Mouse (Mus musculus): ENCODE results near the gene Lag3. TPM values are rescaled to one million over a fixed set of nuclear protein-coding genes. Genes with fewer than 3 reads are reported as not detected.

Lag3 gene
- polyA plus RNA-seq, 1 experiment from 2014 or later: 2.9 TPM

DNA sequence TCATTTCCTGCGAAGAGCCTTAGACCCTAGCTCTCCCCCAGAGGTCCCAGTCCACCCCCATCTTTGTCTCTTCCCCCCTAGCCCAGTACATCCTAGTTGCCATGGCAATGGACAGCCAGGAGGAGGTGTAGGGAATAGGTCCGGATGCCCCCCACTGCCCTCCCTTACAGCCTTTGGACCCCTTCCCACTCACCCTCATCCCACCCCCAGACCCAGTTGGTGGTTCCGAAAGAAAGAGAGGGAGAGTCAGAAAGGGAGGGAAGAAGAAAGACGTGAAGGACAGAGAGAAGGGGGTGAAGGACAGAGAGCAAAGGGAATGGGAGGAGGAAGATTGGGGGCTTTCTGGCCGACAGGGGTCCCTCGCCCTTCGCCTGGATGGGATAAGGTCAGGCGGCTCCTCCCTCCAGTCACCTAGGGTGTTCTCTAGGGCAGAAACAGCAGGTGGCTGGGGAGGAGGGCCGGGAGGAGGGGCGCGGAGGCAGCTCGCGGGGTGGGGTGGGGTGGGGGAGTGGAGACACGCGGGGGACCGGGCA lies 48.3 kb downstream of the Lag3 start:
- H3K9me3 ChIP-seq (replicated peaks; ENCODE audit: low read length): no peaks in the 10 kb centered on the region
- no peaks in the 10 kb centered on the region for H3K36me3 ChIP-seq (ENCODE audit: insufficient read depth, low read length)
- peak overlapping the region; percentile 55 for H3K9ac ChIP-seq (ENCODE audit: low read depth, low read length)
- no peak overlapping the region for H3K27ac ChIP-seq
- H3K4me1 ChIP-seq (replicated peaks; ENCODE audit: insufficient read depth, low read length): peaks cover 7% of the 10 kb centered on the region
- 0 out of 2 replicates have a peak, but pooled peaks cover 3% of the 10 kb centered on the region for H3K27me3 ChIP-seq (ENCODE audit: insufficient read depth, low read length)
- peak overlapping the region; percentile 38 for H3K4me3 ChIP-seq (replicated peaks; ENCODE audit: low read depth, low read length)
- WGBS: under 1% methylated on average over 10 of the region's 16 CpGs
- 0 out of 2 replicates have a peak, but pooled peaks have one; percentile 10 for TF ChIP-seq CTCF (IDR thresholded peaks at IDR 0.05; ENCODE audit: low read depth)
- peak; percentile 14; the same call in 1 of the 2 replicates for ATAC-seq (replicated peaks; ENCODE audit: low FRiP score, low read depth)
- peak overlapping the region; percentile 71 for H3K4me2 ChIP-seq (ENCODE audit: low read length)
- peak; percentile 25 for DNase-seq (ENCODE audit: low spot score)

DNA sequence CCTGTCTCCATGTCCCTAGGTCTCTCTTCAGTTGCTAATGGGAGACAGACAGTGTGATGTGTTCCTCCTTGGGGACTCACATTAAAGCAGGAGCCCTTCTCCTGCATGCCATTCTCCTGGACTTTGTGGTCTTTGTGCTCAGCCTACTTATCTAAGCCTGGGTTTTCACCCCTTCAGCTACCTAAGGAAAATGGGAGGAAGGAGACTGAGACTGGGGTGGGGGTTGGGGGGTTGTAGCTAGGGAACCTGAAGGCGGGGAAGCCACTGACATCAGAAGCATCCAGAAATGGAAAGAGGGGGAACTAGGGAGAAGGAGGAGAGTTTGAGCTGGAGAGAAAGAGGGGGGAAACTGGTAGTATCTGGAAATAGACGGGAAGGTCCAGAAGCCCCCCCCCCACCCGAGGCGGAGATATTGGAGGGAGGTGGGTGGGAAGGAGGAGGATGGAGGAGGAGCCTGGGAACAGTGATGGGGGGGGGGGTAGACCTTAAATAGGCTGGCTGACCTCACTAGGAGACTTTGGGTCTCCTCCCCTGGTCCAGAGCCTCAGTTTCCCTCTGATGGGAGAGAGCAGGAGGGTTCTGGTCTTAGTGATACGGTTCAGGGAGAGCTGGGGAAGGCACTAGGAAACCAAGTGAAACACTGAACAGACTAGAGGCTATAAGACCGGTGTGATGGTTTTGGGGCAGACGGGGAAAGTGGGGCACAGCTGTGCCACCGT lies 48.9 kb downstream of the Lag3 start:
- H3K4me1 ChIP-seq (replicated peaks; ENCODE audit: insufficient read depth, low read length): peaks cover 7% of the 10 kb centered on the region
- WGBS: 15% methylated on average over 8 of the region's 8 CpGs
- H3K4me3 ChIP-seq (replicated peaks; ENCODE audit: low read depth, low read length): no peak overlapping the region
- H3K9me3 ChIP-seq (replicated peaks; ENCODE audit: low read length): no peaks in the 10 kb centered on the region
- no peak overlapping the region for H3K9ac ChIP-seq (ENCODE audit: low read depth, low read length)
- ATAC-seq (replicated peaks; ENCODE audit: low FRiP score, low read depth) (no peak), DNase-seq (ENCODE audit: low spot score) (peak; percentile 2)
- H3K27me3 ChIP-seq (ENCODE audit: insufficient read depth, low read length): 0 out of 2 replicates have a peak, but pooled peaks cover 3% of the 10 kb centered on the region
- H3K36me3 ChIP-seq (ENCODE audit: insufficient read depth, low read length): no peaks in the 10 kb centered on the region
- no peak overlapping the region for H3K27ac ChIP-seq
- TF ChIP-seq CTCF (IDR thresholded peaks at IDR 0.05; ENCODE audit: low read depth): no peak
- H3K4me2 ChIP-seq (ENCODE audit: low read length): peak overlapping the region; percentile 71

DNA sequence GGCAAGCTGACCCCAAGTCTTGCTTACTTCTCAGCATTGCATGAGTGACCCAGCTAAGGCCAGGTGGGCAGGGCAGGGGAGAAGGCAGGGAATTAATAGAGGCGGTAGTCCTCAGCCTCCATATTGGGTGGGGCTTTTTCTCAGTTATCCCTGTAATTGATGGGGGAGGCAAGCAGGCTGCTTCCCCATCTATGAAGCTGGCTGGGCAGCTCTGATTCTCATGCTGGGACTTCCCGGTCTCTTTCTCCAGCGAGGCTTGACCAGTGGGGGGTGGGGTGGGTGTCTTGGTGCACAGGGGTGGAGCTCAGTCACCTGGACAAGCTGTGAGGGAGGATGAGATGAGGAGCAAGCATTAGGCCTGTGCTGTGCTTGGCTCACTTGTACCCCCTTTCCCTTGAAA lies 49.7 kb downstream of the Lag3 start:
- ATAC-seq (replicated peaks; ENCODE audit: low FRiP score, low read depth) (no peak), DNase-seq (ENCODE audit: low spot score) (no peak)
- Histone ChIP-seq H3K9ac (ENCODE audit: low read depth, low read length) (no peak overlapping the region), H3K36me3 (ENCODE audit: insufficient read depth, low read length) (no peaks in the 10 kb centered on the region), H3K27ac (no peak overlapping the region), H3K27me3 (ENCODE audit: insufficient read depth, low read length) (0 out of 2 replicates have a peak, but pooled peaks cover 3% of the 10 kb centered on the region), H3K9me3 (replicated peaks; ENCODE audit: low read length) (no peaks in the 10 kb centered on the region), H3K4me3 (replicated peaks; ENCODE audit: low read depth, low read length) (no peak overlapping the region), H3K4me2 (ENCODE audit: low read length) (no peak overlapping the region), H3K4me1 (replicated peaks; ENCODE audit: insufficient read depth, low read length) (peaks cover 7% of the 10 kb centered on the region)
- no peak for TF ChIP-seq CTCF (IDR thresholded peaks at IDR 0.05; ENCODE audit: low read depth)
- WGBS: 16% methylated on average over 3 of the region's 3 CpGs

DNA sequence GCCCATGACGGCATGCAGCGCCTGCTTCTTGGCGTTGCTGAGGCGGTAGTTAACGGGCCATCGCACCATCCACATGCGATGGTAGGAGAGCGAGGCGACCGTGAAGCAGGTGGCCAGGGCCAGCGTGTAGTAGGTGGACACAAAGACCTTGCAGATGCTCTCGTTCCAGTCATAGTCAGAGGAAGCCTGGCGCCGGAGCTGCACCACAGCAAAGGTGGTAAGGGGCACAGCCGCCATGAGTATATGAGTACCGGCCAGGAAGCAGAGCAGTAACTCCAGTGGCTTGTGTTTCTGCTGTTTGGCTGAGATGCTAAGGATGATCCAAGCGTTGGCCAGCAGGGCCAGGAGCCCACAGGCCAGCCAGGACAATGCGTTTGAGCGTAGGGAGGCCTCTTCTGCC lies 50.2 kb downstream of the Lag3 start:
- DNase-seq (ENCODE audit: low spot score) (no peak), ATAC-seq (replicated peaks; ENCODE audit: low FRiP score, low read depth) (no peak)
- peaks cover 7% of the 10 kb centered on the region for H3K4me1 ChIP-seq (replicated peaks; ENCODE audit: insufficient read depth, low read length)
- no peak overlapping the region for H3K9ac ChIP-seq (ENCODE audit: low read depth, low read length)
- no peaks in the 10 kb centered on the region for H3K9me3 ChIP-seq (replicated peaks; ENCODE audit: low read length)
- H3K27ac ChIP-seq: no peak overlapping the region
- WGBS: 83% methylated on average over 19 of the region's 19 CpGs
- no peaks in the 10 kb centered on the region for H3K36me3 ChIP-seq (ENCODE audit: insufficient read depth, low read length)
- H3K4me3 ChIP-seq (replicated peaks; ENCODE audit: low read depth, low read length): no peak overlapping the region
- H3K4me2 ChIP-seq (ENCODE audit: low read length): no peak overlapping the region
- no peak for TF ChIP-seq CTCF (IDR thresholded peaks at IDR 0.05; ENCODE audit: low read depth)
- 0 out of 2 replicates have a peak, but pooled peaks cover 3% of the 10 kb centered on the region for H3K27me3 ChIP-seq (ENCODE audit: insufficient read depth, low read length)

DNA sequence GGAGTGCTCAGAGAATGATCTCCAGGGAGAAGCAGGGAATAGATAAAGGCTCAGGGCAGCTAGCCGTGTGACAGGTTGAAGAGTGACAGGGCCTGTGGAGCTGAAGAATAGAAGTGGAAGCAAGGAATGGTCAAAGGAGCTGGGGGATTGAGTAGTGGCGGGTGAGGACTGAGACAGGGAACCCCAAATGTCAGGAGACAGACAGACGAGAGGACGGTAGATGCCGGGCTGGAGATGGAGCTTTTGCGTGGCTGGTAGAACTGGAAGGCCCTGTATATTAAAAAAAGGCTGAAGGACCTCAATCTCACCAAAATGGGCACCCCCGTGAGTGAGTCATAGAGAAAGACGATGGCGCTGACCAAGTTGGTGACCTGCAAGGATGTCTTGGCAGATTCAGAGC lies 51.0 kb downstream of the Lag3 start:
- Histone ChIP-seq H3K4me2 (ENCODE audit: low read length) (no peak overlapping the region), H3K36me3 (ENCODE audit: insufficient read depth, low read length) (no peaks in the 10 kb centered on the region), H3K4me1 (replicated peaks; ENCODE audit: insufficient read depth, low read length) (peaks cover 7% of the 10 kb centered on the region), H3K27me3 (ENCODE audit: insufficient read depth, low read length) (0 out of 2 replicates have a peak, but pooled peaks cover 3% of the 10 kb centered on the region), H3K9me3 (replicated peaks; ENCODE audit: low read length) (no peaks in the 10 kb centered on the region), H3K4me3 (replicated peaks; ENCODE audit: low read depth, low read length) (no peak overlapping the region), H3K27ac (no peak overlapping the region), H3K9ac (ENCODE audit: low read depth, low read length) (no peak overlapping the region)
- WGBS: 92% methylated on average over 9 of the region's 9 CpGs
- ATAC-seq (replicated peaks; ENCODE audit: low FRiP score, low read depth): no peak
- TF ChIP-seq CTCF (IDR thresholded peaks at IDR 0.05; ENCODE audit: low read depth): no peak
- DNase-seq (ENCODE audit: low spot score): no peak

DNA sequence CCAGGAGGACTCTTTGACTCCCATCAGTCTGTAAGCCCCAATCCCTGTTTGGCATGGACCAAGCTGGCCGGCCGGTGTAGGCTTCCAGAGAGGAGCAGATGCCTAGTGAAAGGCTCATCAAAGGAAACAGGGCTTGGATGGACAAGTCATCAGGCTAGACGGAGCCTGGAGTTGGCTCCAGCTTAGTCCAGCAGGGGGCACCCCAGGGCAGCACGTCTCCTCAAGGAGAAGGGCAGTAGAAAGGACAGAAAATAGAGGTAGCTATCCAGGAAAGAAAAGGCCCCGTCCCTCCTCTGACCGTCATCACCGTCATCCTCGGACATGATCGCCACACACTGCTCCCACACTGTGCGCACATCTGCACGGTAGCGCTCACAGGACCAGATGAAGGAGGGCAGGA lies 51.8 kb downstream of the Lag3 start:
- no peak for ATAC-seq (replicated peaks; ENCODE audit: low FRiP score, low read depth)

More for the DNA sequence above, 51.8 kb downstream of the Lag3 start:
- WGBS: 7% methylated on average over 12 of the region's 12 CpGs
- Histone ChIP-seq H3K9ac (ENCODE audit: low read depth, low read length) (no peak overlapping the region), H3K4me3 (replicated peaks; ENCODE audit: low read depth, low read length) (no peak overlapping the region), H3K36me3 (ENCODE audit: insufficient read depth, low read length) (no peaks in the 10 kb centered on the region), H3K27me3 (ENCODE audit: insufficient read depth, low read length) (0 out of 2 replicates have a peak, but pooled peaks cover under 1% of the 10 kb centered on the region), H3K4me1 (replicated peaks; ENCODE audit: insufficient read depth, low read length) (peaks cover 7% of the 10 kb centered on the region), H3K4me2 (ENCODE audit: low read length) (peak overlapping the region; percentile 21; the same call in 1 of the 2 replicates), H3K27ac (no peak overlapping the region), H3K9me3 (replicated peaks; ENCODE audit: low read length) (no peaks in the 10 kb centered on the region)
- DNase-seq (ENCODE audit: low spot score): peak; percentile 90
- peak; percentile 93 for TF ChIP-seq CTCF (IDR thresholded peaks at IDR 0.05; ENCODE audit: low read depth)

Data from kidney, postnatal 0 days (tissue).